ENCODE assay signal across 21 mouse cellular contexts in the genomic region with DNA sequence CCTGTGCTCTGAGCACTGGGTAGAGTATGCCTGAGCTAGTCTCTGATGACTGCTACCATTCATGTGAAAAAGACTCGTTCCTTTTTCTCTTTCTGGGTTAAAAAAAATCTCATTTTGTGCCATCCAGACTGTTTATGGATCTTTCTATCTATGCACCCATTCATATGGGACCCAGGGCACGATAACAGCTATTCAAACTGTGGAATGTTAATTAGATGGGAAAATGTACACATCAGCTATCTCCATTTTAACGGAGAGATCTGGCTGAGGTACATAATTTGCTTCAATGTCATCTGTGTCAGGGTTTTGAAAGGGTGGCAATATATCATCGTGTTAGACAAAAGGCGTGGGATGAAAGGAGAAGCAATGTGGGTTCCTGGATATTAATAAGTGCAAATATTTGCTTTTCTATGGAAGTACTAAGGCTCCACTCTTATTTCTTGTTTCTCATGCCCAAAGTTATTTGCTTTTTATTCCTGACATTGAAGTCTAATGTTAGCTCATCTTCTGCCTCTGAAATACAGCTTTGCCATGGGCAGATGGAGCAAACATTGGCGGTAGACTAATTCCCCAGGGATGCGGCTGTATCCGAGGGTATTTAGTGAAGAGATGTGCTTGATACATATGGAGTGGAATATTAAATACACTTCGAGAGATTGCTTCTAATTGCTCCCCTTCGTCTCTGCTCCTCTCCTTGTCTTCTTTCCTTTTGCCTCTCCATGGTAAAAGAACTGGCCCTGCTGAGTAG.
DNase-seq lines count a peak whose midpoint lies in the region; ATAC-seq lines count a peak whose summit lies in the region.
"Had no signal": no experiment of that assay in that cellular context is flagged by ENCODE, and none has a peak within 500 bp of the region (broad histone marks: within the 10 kb centered on the region; RNA-seq: fewer than 3 reads in every experiment).

No protein-coding gene starts in this region.

- DNase-seq in forebrain, embryonic 10.5 days (ENCODE audit: extremely low spot score, low spot score): no peak
- DNase-seq in midbrain, embryonic 14.5 days: peak; percentile 59
- no peak for DNase-seq in midbrain, embryonic 10.5 days (ENCODE audit: low spot score)
- DNase-seq in spleen, postnatal 4 days (ENCODE audit: low spot score in 2 of 2): no peak
- DNase-seq: adrenal gland, postnatal 36 days; cerebellum, adult 11-12 months; cerebellum, postnatal 14 days; heart, postnatal 4 days; kidney, adult 9 months; kidney, postnatal 14 days; left cerebral cortex, postnatal 4 days; lung, embryonic 14.5 days; thymus, postnatal 14 days had no signal

- peak overlapping the region; percentile 51 for H3K27ac ChIP-seq in forebrain, embryonic 13.5 days
- no peak overlapping the region for H3K27ac ChIP-seq in forebrain, embryonic 10.5 days
- peak overlapping the region; percentile 53; the same call in 1 of the 2 replicates for H3K27ac ChIP-seq in midbrain, embryonic 14.5 days (replicated peaks; ENCODE audit: low read depth, low read length)
- H3K27ac ChIP-seq in midbrain, embryonic 10.5 days (replicated peaks): no peak overlapping the region
- H3K27ac ChIP-seq in forebrain, embryonic 16.5 days (ENCODE audit: low read length): 0 out of 2 replicates have a peak overlapping the region, but pooled peaks have one; percentile 17
- 0 out of 2 replicates have a peak overlapping the region, but pooled peaks have one; percentile 2 for H3K27ac ChIP-seq in midbrain, embryonic 15.5 days
- H3K27ac ChIP-seq: heart, embryonic 15.5 days; intestine, embryonic 15.5 days; limb, embryonic 15.5 days; liver, embryonic 14.5 days had no signal

- H3K36me3 ChIP-seq in forebrain, embryonic 13.5 days (ENCODE audit: poor library complexity, severe bottlenecking): no peaks in the 10 kb centered on the region
- H3K36me3 ChIP-seq in forebrain, embryonic 10.5 days (replicated peaks): no peaks in the 10 kb centered on the region
- H3K36me3 ChIP-seq in midbrain, embryonic 14.5 days (ENCODE audit: control insufficient read depth, insufficient read depth, low read length): no peaks in the 10 kb centered on the region
- no peaks in the 10 kb centered on the region for H3K36me3 ChIP-seq in midbrain, embryonic 10.5 days
- H3K36me3 ChIP-seq in forebrain, embryonic 16.5 days (ENCODE audit: control insufficient read depth, insufficient read depth): no peaks in the 10 kb centered on the region
- no peaks in the 10 kb centered on the region for H3K36me3 ChIP-seq in midbrain, embryonic 15.5 days (replicated peaks)
- H3K36me3 ChIP-seq: heart, embryonic 15.5 days; intestine, embryonic 15.5 days; limb, embryonic 15.5 days had no signal

- H3K4me3 ChIP-seq in forebrain, embryonic 13.5 days: no peak overlapping the region
- H3K4me3 ChIP-seq in forebrain, embryonic 10.5 days: no peak overlapping the region
- no peak overlapping the region for H3K4me3 ChIP-seq in midbrain, embryonic 14.5 days (replicated peaks; ENCODE audit: low read depth, low read length)
- no peak overlapping the region for H3K4me3 ChIP-seq in midbrain, embryonic 10.5 days
- H3K4me3 ChIP-seq in forebrain, embryonic 16.5 days (replicated peaks; ENCODE audit: low read length): no peak overlapping the region
- H3K4me3 ChIP-seq in midbrain, embryonic 15.5 days: no peak overlapping the region
- H3K4me3 ChIP-seq: heart, embryonic 15.5 days; intestine, embryonic 15.5 days; limb, embryonic 15.5 days had no signal

- no peaks in the 10 kb centered on the region for H3K9me3 ChIP-seq in forebrain, embryonic 13.5 days (replicated peaks)
- no peaks in the 10 kb centered on the region; the same call in 1 of the 2 replicates for H3K9me3 ChIP-seq in forebrain, embryonic 10.5 days
- peaks cover 4% of the 10 kb centered on the region; the same call in 1 of the 2 replicates for H3K9me3 ChIP-seq in midbrain, embryonic 14.5 days (ENCODE audit: control insufficient read depth, low read length)
- H3K9me3 ChIP-seq in midbrain, embryonic 10.5 days (replicated peaks): no peaks in the 10 kb centered on the region
- H3K9me3 ChIP-seq in forebrain, embryonic 16.5 days (ENCODE audit: control insufficient read depth, low read length): no peaks in the 10 kb centered on the region
- no peaks in the 10 kb centered on the region for H3K9me3 ChIP-seq in midbrain, embryonic 15.5 days
- H3K9me3 ChIP-seq: heart, embryonic 15.5 days; intestine, embryonic 15.5 days; limb, embryonic 15.5 days had no signal

- peaks cover 16% of the 10 kb centered on the region for H3K4me1 ChIP-seq in forebrain, embryonic 13.5 days
- no peaks in the 10 kb centered on the region for H3K4me1 ChIP-seq in forebrain, embryonic 10.5 days
- no peaks in the 10 kb centered on the region for H3K4me1 ChIP-seq in midbrain, embryonic 14.5 days (ENCODE audit: control insufficient read depth, insufficient read depth, low read length)
- no peaks in the 10 kb centered on the region for H3K4me1 ChIP-seq in midbrain, embryonic 10.5 days
- H3K4me1 ChIP-seq in forebrain, embryonic 16.5 days (replicated peaks; ENCODE audit: control insufficient read depth, insufficient read depth, low read length): peaks cover 7% of the 10 kb centered on the region
- peaks cover 10% of the 10 kb centered on the region; the same call in 1 of the 2 replicates for H3K4me1 ChIP-seq in midbrain, embryonic 15.5 days
- H3K4me1 ChIP-seq: heart, embryonic 15.5 days; intestine, embryonic 15.5 days; limb, embryonic 15.5 days had no signal

- WGBS in forebrain, embryonic 13.5 days: 45% methylated on average over 10 of the region's 10 CpGs
- WGBS in forebrain, embryonic 10.5 days: 83% methylated on average over 10 of the region's 10 CpGs
- WGBS in midbrain, embryonic 14.5 days: 60% methylated on average over 10 of the region's 10 CpGs
- WGBS in midbrain, embryonic 10.5 days: 86% methylated on average over 10 of the region's 10 CpGs
- WGBS in forebrain, embryonic 16.5 days: 30% methylated on average over 10 of the region's 10 CpGs
- 51% methylated on average over 10 of the region's 10 CpGs for WGBS in midbrain, embryonic 15.5 days

- H3K27me3 ChIP-seq in forebrain, embryonic 13.5 days: no peaks in the 10 kb centered on the region
- no peaks in the 10 kb centered on the region for H3K27me3 ChIP-seq in forebrain, embryonic 10.5 days (ENCODE audit: poor library complexity, severe bottlenecking)
- H3K27me3 ChIP-seq in midbrain, embryonic 14.5 days (ENCODE audit: control insufficient read depth, insufficient read depth, low read length): no peaks in the 10 kb centered on the region
- H3K27me3 ChIP-seq in midbrain, embryonic 10.5 days (ENCODE audit: low read depth, poor library complexity, severe bottlenecking): no peaks in the 10 kb centered on the region
- H3K27me3 ChIP-seq in forebrain, embryonic 16.5 days (replicated peaks; ENCODE audit: control insufficient read depth, insufficient read depth, low read length): no peaks in the 10 kb centered on the region
- no peaks in the 10 kb centered on the region for H3K27me3 ChIP-seq in midbrain, embryonic 15.5 days (replicated peaks)
- H3K27me3 ChIP-seq: heart, embryonic 15.5 days; intestine, embryonic 15.5 days; limb, embryonic 15.5 days had no signal

- no peak overlapping the region for H3K9ac ChIP-seq in forebrain, embryonic 13.5 days
- H3K9ac ChIP-seq in midbrain, embryonic 14.5 days (replicated peaks; ENCODE audit: low read length): no peak overlapping the region
- no peak overlapping the region for H3K9ac ChIP-seq in forebrain, embryonic 16.5 days (replicated peaks; ENCODE audit: low read depth, low read length)
- no peak overlapping the region for H3K9ac ChIP-seq in midbrain, embryonic 15.5 days
- H3K9ac ChIP-seq: heart, embryonic 15.5 days; intestine, embryonic 15.5 days; limb, embryonic 15.5 days; liver, embryonic 14.5 days; lung, embryonic 14.5 days had no signal

- ATAC-seq in forebrain, embryonic 13.5 days: no peak
- ATAC-seq in midbrain, embryonic 14.5 days (ENCODE audit: low FRiP score, low TSS enrichment): no peak
- ATAC-seq in forebrain, embryonic 16.5 days: peak; percentile 50; the same call in 1 of the 2 replicates
- ATAC-seq in midbrain, embryonic 15.5 days (replicated peaks): no peak
- no peak for ATAC-seq in frontal cortex, adult (ENCODE audit: low TSS enrichment)
- ATAC-seq: intestine, embryonic 15.5 days had no signal

- no peak overlapping the region for H3K4me2 ChIP-seq in forebrain, embryonic 13.5 days
- no peak overlapping the region for H3K4me2 ChIP-seq in midbrain, embryonic 14.5 days (ENCODE audit: low read length)
- no peak overlapping the region for H3K4me2 ChIP-seq in forebrain, embryonic 16.5 days (ENCODE audit: low read length)
- no peak overlapping the region for H3K4me2 ChIP-seq in midbrain, embryonic 15.5 days
- H3K4me2 ChIP-seq: heart, embryonic 15.5 days; intestine, embryonic 15.5 days; limb, embryonic 15.5 days; lung, embryonic 14.5 days had no signal

Comparison
In these comparisons a context has a peak if more than half of its experiments do, and no peak if none do; other contexts are left out.
1. H3K27ac ChIP-seq: peak in forebrain, embryonic 13.5 days (single experiment), midbrain, embryonic 14.5 days (single experiment), forebrain, embryonic 16.5 days (single experiment) and midbrain, embryonic 15.5 days (single experiment); none in forebrain, embryonic 10.5 days (single experiment) and midbrain, embryonic 10.5 days (single experiment).